Mouse (Mus musculus) layer of hippocampus, adult 18-20 months (tissue): ENCODE results near the gene Vpreb1. TPM values are rescaled to one million over a fixed set of nuclear protein-coding genes. Genes with fewer than 3 reads are reported as not detected.
A peak's percentile ranks its signal among the peaks of the same experiment; 100 is the strongest.

ENCODE experiments used
- DNase-seq, 2 experiments: peaks; one replicate each; pipeline ENCODE4 v3.0.0; 2022; ENCODE audit warnings: low spot score in 2 of 2
- long read RNA-seq: library from polyadenylated mRNA; stranded (forward); transcript quantifications from one replicate; pipeline ENCODE4 v2.0.0, GENCODE M21; 2021
- total RNA-seq, 2 experiments: library from RNA; stranded (reverse); gene quantifications; 2 replicates each; pipeline ENCODE4 v1.2.3; 2021

Vpreb1 gene
- not detected for total RNA-seq
- long read RNA-seq: 0 reads

DNA sequence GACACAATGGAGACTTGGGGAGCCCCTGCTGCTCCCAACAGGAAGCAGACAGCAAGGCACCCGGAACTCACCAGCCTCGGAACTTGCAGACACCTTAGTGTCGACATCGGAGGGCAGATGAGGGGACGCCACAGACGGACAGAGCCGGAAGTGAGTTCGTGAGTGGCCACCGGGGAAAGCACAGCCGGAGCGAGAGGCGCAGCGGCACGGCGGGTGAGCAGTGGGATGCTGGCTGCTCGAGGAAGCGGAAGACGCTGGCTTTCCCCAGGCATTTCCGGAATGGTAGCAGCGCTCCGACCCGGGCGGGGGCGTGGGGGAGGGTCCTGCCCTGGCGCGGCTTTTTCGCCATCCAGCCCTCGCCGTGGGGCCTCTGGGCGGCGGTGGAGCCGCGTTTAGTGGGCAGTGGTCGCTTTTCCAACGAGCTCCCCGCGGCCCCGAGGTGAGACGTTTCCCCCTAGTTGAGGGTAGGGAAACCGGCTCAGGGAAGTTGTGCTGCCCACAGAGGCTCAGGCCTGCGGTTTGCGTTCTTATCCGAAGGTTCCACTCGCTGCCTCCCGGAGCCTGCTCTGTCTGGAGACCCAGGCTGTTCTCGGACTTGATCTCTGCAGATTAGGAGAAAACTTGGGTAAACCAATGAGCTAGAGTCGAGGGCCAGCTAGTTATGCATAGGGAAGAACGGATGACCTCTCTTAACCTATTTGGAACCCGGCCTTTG, at the start of gene Vpreb1, which contains the start of gene Top3b:
Gene Vpreb1 (minus strand): TSS at position 227 of the 715 bp plus-strand sequence.
Gene Top3b (plus strand): TSS at position 120 of the 715 bp plus-strand sequence.
- peak; percentile 89 to 95 for DNase-seq

DNA sequence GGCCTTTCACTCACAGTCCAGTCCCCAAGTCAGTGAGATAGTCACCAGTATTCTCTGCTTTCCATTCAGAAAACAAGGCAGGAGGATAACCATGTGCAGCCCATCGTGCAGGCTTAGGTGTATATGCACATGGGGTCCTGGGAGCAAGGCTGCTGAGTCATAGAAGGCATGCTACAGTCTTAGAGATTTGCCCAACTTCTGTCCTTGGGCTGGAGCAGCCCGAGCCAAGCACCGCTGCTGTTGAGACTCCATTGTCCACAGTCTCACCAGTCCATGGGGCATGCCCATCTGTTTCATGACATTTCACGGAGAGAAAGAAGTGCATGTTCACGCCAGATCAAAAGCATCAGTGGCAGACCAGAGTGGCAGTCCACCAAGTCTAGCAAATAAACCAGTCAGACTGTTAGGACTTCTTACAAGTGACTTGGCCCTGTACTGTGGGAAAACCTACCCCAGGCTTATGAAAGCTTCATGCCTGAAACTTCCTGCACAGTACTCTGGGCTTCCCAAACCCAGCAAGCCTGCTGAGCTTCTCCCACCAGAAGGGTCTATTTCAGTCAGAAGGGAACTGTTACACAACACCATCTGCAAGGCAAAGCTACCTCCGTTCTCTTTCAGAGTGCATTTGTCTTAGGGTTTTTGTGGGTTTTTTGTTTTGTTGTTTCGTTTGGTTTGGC, 47.9 kb upstream of the Vpreb1 start:
- peak; percentile 66 to 76 for DNase-seq

DNA sequence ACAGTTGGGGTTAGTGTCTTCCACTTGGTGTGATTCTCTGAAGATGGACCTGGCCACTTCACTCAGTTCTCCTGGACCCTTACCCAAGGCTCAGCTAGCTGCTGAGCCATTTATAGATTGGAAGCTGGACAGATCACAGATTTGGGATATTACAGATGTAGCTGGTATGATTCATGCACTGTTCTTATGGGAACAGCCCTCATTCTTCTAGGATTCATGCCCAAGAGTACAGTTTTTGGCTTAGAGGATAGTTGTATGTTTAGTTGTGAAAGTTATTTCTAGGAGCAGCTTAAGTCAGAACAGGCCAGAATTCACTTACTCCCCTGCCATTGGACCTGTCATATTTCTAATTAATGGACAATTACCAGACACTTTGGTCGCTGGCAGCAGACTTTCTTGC, 42.8 kb upstream of the Vpreb1 start:
- no peak for DNase-seq

DNA sequence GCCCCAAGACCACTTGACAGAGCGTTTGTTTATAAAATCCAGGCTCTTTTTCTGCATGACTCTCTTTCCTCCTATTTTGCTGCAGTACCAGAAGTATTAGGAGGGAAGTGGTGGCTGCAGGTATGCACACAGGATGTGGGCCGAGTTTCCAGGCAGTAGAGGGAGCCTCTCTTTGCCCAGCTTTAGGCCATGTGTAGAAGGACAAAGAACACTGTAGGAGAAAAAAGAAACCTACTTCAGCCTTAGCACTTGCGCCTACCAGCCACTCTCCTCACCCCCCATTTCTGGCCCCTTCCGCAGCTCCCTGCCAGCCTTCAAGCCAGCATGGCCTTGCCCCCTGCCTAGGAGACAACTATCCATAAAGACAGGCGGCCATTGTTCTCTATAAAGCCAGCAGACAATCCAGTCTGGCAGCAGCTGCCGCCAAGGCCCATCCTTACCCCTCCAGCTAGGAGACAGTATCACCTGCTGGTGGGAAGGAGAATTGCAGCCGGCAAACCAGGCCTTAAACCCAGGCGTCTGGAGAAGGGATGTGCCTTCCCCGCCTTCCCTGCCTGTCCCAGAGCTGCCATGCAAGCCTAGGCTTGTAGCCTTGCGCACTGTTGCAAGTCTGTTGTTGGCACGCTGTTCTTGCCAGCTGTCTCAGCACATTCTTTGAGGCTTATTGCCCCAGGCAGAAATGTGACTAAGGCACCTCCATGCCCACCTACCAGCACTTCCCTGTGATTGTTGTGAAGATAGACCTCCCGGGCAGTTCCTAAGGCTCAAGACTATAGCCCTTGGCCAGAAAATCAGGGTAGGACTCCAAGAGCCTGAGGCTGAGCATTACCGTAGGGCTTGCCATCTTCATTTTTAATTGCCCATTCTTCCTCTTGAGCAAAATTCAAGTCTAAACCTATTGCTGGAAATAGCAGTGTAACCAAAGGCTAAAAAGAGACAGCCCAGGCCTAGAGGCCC, 41.3 kb upstream of the Vpreb1 start:
- DNase-seq: peak; percentile 73 to 82

DNA sequence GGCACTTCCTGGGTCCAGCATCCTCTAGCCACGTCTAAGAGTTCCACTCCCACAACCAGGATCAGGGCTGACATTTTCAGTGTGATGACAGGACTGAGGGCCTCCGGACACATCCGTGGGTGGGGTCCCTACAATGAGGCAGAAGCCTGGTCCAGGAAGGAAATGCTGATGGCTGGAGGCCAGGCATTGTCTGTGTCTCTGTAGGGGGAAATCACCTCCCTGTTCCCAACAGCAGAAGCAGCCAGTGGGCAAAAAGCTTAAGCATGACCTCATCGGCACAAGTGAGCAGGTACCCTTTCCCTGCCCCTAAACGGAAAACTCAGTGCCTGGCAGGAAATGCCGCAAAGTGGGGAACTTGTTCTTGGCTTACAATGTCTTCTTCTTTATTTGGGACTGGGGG, 37.2 kb upstream of the Vpreb1 start:
- no peak for DNase-seq

DNA sequence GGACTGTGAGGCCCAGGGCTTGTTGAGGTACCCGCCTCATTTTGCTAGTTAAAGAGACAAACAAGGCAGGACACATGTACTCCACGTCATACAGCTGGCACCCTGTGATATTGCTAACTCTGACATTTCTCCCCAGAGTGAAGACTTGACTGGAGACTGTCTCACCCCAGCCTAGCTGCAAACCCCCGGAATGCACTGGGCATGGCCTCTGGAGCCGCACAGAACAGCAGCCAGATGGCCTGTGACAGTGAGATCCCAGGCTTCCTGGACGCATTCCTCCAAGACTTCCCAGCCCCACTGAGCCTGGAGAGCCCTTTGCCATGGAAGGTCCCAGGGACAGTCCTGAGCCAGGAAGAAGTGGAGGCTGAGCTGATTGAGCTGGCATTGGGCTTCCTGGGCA, 32.5 kb upstream of the Vpreb1 start:
- no peak for DNase-seq

DNA sequence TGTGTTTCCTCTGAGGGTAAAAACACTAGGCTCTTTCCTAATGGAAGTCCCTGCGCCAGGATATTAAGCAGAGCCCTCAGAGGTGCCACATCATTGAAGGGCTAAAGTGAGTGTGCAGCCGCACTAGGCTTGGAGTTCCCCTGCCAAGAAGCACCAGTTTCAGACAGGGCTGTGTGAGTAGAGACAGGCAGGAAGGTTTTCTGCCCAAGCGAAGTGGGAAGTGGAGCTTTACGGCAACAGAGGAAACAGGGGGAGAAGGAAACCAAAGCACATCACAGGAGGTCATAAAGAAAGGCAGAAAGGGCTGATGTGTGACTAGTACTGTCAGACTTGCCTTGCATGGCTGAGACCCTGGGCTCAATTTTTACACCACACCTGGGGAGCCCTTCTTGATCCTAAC, 31.7 kb upstream of the Vpreb1 start:
- DNase-seq: no peak

DNA sequence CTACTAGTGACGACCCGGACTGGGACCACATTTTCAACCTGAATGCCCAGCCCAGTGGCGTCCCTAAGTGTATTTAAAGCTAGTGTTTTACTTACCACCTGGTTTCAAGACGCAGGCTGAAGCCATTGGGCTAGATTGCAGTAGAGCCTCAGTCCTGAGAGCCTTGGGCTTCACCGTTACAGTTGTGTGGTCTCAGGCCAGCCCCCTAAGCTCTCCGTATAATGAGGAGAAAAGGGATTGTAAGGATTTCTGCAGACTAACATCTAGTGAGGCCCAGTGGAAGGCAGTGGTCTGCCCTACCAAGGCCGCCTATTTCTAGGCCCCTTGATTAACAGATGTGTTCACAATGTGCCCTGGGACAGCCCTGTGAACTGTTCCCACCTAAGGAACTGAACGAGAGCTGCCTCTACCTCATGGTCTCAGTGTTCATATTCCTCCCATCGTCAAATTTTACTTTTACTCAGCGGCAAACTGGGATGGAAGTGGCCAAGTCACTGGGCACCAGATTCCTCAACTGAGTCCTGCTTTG, 26.5 kb upstream of the Vpreb1 start:
- no peak for DNase-seq

DNA sequence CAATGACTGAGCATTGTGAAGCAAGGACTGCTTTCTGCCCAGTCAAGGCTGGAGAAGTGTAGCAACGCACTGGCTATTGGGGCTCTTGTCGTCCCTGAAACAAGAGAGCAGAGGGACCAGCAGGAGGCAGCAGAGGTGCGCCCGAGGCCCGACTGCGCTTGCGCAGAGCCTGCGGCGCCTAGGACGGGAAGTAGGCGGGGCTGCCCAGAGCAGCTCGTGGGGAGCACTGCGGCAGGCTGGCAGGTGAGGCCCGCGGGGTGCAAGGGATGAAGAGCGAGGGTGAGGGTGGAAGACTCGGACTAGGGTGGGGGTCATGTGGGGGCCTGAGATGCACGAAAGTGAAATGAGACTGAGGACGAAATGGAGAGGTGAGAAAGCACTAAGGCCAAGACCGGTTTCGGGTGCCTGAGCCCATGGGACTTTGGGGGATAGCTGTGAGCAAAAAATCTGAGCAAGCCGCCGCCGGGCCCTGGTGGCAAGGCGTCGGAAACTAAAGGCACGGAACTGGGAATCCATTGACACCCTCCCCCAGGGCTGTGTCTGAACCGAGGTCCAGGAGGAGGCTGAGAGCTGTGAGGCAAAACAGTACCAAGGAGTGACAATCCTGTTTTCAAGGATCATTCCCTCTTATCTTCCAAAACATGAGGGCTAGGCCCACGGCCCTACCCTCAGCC, 25.9 kb upstream of the Vpreb1 start, which contains the start of gene Ppm1f:
Gene Ppm1f (plus strand): TSS at position 88 of the 674 bp plus-strand sequence.
- DNase-seq: peak; percentile 96

DNA sequence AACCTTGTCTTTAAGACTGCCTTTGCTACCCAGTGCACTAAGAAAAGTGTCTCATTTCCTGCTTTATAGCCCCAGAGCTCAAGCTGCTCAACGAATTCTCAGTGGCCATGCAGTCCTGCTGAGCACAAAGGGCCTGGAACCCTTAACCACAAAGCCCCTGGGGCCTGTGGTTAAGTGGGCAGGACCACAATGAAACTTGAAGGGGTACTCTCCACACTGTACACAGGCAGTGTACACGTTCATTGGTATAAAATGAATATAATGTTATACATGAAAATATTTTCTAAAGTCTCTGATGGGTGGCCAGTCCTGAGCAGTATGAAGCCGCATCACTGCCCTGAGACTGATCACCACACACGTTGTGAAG, 25.4 kb upstream of the Vpreb1 start:
- DNase-seq: no peak

DNA sequence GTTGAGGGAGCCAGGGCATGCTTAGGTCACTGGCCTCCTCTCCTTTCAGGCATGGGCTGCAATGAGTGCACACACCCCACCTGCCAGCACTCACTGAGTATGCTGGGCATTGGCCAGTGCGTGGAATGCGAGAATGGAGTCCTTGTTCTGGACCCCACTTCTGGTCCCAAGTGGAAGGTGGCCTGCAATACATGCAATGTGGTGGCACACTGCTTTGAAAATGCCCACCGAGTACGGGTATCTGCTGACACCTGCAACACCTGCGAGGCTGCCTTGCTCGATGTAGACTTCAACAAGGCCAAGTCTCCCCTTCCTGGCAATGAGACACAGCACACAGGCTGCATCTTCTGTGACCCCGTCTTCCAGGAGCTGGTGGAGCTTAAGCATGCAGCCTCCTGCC, 21.7 kb upstream of the Vpreb1 start:
- no peak for DNase-seq

DNA sequence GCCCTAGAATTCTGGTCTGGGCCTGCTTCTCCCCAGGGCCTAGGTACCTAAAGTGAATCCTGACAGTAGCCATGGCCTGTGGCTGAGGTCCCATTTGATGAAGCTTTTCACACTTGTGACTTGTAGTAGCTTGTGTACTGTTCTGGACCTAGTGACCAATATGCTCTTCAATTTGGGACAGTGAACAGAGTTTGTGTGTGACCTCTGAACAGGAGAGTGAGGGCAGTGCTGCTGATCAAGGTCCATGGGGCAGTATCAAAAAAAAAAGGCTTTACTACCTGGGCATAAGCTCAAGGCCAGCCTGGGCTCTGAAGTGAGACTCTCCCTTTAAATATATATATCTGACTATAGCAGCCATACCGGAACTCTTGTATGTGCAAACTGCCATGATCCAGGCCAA, 17.7 kb upstream of the Vpreb1 start:
- no peak for DNase-seq

DNA sequence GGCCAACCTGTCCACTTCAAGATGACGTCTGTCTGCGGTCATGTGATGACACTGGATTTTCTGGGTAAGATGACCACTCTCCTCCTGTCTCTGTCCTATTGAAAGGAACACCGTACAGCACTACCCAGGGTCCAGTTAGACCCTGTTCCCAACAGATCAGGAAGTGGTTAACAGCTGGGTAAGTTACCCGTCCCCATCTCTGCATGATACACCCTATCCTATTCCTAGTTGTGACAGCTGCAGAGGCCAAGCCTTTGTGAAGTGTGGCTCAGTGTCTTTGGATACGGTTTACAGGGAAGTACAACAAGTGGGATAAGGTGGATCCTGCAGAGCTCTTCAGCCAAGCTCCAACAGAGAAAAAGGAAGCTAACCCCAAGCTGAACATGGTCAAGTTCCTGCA, 8.4 kb upstream of the Vpreb1 start:
- no peak for DNase-seq

DNA sequence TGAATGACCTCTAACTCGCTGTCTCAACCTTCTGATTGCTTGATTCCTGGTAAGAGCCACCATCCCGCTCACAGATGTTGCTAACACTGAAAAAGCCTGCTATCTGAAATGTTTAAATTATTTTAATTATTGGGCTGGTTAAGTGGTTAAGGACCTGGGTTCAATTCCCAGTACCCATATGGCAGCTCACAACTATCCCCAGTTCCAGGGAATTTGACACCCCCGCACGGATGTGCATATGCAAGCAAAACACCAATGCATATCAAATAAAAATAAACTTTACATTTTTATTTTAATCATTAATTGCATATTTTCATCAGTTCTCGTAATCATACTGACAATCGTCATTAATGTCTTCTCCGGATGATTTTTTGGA, 414 bp downstream of the Vpreb1 start:
- DNase-seq: no peak

DNA sequence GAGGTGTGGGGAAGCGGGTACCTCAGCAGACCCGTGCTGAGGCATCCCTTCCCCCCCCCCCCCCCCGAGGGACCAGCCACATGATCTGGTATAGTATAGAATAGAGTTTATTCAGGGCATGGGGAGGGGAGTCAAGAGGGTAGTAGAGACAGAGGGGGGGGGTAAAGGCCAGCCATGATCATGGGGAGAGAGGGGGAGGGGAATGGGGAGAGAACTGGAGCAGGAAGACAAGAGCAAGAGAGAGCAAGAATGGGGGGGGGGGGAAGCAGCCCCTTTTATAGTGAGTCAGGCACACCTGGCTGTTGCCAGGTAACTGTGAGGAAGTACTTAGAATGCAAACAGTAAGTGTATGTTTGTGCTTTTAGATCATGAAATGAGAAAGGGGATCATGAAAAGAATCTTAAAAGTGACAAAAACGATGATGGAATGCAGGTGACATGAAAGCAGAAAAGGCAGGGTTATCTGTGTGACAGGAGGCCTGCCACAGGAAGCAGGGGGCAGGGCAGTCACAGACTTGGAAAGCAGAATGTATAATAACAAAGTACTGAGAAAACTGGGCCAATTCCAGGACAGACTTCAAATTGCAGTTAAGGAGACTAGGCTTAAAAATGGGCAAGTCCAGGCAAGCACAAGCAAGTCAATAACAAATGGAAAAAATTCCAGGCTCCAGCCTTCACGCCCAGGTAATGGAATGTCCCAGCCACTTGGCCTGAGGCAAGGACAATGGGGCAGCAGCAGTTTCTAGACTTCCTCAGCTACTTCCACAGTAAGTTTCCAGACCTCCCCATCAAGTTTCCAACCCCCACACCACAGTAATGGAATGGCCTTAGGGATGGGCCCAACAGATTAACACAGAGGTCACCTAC, 4.7 kb downstream of the Vpreb1 start:
- no peak for DNase-seq

DNA sequence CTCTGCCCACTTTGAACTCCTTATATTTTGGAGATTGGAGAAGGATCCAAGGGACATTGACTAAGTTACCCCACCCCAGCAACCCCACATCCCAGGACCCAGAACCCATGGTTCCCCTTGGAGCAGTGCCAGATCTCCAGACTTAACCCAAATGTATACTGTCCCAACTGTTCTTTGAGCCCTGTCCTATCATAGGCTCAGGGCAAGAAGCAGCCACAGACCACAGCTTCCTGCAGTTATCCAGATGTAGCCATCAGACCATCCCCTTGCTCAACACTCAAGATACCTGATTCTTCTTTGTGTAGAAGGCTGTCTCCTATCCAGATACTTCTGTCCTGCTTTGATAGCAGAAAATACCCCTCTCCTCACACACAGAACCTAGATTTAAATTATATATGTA, 5.4 kb downstream of the Vpreb1 start:
- no peak for DNase-seq

DNA sequence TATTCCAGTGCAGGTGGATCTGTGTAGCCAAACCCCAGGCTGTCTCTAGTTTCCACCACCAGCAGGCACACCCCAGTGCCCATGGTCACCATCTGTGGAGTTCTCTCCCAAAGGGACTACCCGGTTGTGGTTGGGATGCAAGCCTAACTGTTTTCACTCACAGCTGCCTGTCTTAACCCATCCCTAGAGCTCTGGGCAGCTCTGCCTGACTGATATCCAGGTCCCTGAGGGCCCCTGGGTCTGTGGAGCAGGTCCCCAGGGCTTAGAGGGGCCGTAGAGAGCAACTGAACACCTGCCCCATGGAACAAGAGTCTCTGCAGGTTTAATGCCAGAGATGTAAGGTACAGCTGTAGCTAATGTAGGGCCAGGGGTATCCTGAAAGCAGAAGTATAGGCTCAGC, 6.7 kb downstream of the Vpreb1 start, which contains the start of gene Igll1:
Gene Igll1 (minus strand): TSS at position 8 of the 400 bp plus-strand sequence.
- no peak for DNase-seq

DNA sequence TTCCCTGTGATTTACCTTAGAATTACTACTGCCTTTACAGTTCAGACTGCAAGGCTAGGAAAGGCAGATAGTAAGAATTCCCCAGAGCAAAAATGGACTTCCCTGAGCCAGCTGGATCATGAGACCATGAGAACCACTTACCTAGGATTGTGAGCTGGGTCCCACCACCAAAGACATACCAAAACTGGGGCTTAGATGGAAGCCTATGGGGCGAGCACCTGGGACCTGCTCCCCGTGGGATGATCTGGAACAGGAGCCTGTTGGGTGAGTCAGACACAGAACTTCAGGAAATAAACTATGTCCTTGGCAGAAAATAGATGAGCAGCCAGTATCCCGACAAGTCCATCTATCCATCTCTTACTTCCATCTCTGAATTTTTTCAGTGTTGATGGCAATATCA, 8.4 kb downstream of the Vpreb1 start:
- no peak for DNase-seq

DNA sequence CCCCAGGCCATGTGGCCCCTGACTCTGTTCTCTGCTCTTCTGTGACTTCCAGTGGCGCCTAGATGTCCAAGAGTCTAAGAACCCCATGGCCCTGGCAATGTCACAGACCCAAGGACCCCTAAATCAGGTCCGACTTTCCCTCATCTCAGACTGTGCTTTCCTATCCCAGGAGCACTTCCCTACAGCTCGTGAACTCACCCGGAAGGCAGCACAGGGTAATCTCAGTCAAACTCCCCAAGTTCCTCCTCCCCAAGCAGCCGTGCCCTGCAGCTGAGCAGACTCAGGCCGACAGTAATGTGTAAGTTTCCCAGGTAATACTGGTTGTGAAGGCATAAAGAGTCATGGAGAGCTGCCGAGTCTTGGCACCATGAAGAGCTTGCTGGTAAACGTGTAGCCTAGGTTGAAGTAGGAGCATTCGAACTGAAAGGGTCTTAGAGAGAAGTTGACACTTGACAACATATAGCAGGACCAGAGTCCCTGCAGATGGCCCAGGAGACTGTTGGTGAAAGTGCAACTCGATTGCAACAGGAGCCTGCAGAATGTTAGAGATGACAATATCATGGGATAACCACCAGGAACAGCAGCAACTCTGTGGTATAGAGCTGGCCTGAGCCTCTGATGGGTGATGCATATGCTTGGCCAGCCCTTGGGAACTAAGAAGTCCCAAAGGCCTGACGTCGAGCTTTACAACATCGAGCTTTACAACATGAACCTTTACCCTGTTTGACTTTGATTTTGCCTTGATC, 13.7 kb downstream of the Vpreb1 start:
- DNase-seq: no peak
